Mouse (Mus musculus): ENCODE data around the gene Rab1b. TPM values are rescaled to one million over a fixed set of nuclear protein-coding genes. Genes with fewer than 3 reads are reported as not detected.

Rab1b gene
- polyA plus RNA-seq, 1 experiment, result 296 TPM

GRCm38 (mm10) chr19:5049325-5049724 lies 57.5 kb downstream of the Rab1b start:
- Histone ChIP-seq H3K36me3 (ENCODE audit: control insufficient read depth, insufficient read depth, low read length) (peaks cover 13% of the 10 kb centered on the region), H3K27ac (ENCODE audit: control insufficient read depth, insufficient read depth, low read length) (no peak overlapping the region), H3K4me1 (replicated peaks; ENCODE audit: control insufficient read depth, insufficient read depth, low read length) (no peaks in the 10 kb centered on the region), H3K4me3 (ENCODE audit: control insufficient read depth, insufficient read depth, low read length) (no peak overlapping the region), H3K27me3 (ENCODE audit: control insufficient read depth, insufficient read depth, low read length) (no peaks in the 10 kb centered on the region; the same call in 1 of the 2 replicates)
- TF ChIP-seq CTCF (IDR thresholded peaks at IDR 0.05; ENCODE audit: borderline replicate concordance, control insufficient read depth, extremely low read depth, insufficient read depth, low read length, poor library complexity), result no peak
- 96% methylated on average over 6 of the region's 6 CpGs for WGBS
- DNase-seq, result no peak

Other genes with a start within 250 kb of the Rab1b start
- gene Actn3, start 229.2 kb downstream of the Rab1b start, polyA plus RNA-seq (2012; rRNA removed), result 8.4 and 11.8 TPM in 2 replicates
- gene Zdhhc24, start 228.4 kb downstream of the Rab1b start, polyA plus RNA-seq (2012; rRNA removed), result 53.0 and 53.5 TPM in 2 replicates
- gene Bbs1, start 200.4 kb downstream of the Rab1b start, polyA plus RNA-seq (2012; rRNA removed), result 2.8 and 4.7 TPM in 2 replicates
- 153 and 175 TPM in 2 replicates for gene Dpp3, start 178.8 kb downstream of the Rab1b start, polyA plus RNA-seq (2012; rRNA removed)
- 2.1 and 2.3 TPM in 2 replicates for gene Peli3, start 163.9 kb downstream of the Rab1b start, polyA plus RNA-seq (2012; rRNA removed)
- gene Mrpl11, start 144.9 kb downstream of the Rab1b start, polyA plus RNA-seq (2012; rRNA removed), result 25.8 and 27.3 TPM in 2 replicates
- 0.57 and 0.59 TPM in 2 replicates for gene Npas4, start 116.8 kb downstream of the Rab1b start, polyA plus RNA-seq (2012; rRNA removed)
- 12.7 and 14.6 TPM in 2 replicates for gene Slc29a2, start 83.2 kb downstream of the Rab1b start, polyA plus RNA-seq (2012; rRNA removed)
- 23.8 and 25.1 TPM in 2 replicates for gene B4gat1, start 68.2 kb downstream of the Rab1b start, polyA plus RNA-seq (2012; rRNA removed)
- gene AC124502.3, start 68.2 kb downstream of the Rab1b start, polyA plus RNA-seq (2012; rRNA removed), result 1.1 and 1.4 TPM in 2 replicates
- 54.2 and 61.4 TPM in 2 replicates for gene Brms1, start 65.7 kb downstream of the Rab1b start, polyA plus RNA-seq (2012; rRNA removed)
- gene Rin1, start 56.6 kb downstream of the Rab1b start, polyA plus RNA-seq (2012; rRNA removed), result 7.1 and 8.8 TPM in 2 replicates
- 5.9 and 7.7 TPM in 2 replicates for gene Cd248, start 39.0 kb downstream of the Rab1b start, polyA plus RNA-seq (2012; rRNA removed)
- gene Tmem151a, start 21.5 kb downstream of the Rab1b start, polyA plus RNA-seq (2012; rRNA removed), result 1.7 and 3.5 TPM in 2 replicates
- 121 and 137 TPM in 2 replicates for gene Yif1a, start 18.5 kb downstream of the Rab1b start, polyA plus RNA-seq (2012; rRNA removed)
- gene Cnih2, start 8.6 kb downstream of the Rab1b start, polyA plus RNA-seq (2012; rRNA removed), result 3.7 and 4.9 TPM in 2 replicates
- gene Klc2, start 11.5 kb upstream of the Rab1b start, polyA plus RNA-seq (2012; rRNA removed), result 48.0 and 54.9 TPM in 2 replicates
- 58.9 and 64.9 TPM in 2 replicates for gene Pacs1, start 166.0 kb upstream of the Rab1b start, polyA plus RNA-seq (2012; rRNA removed)
- 213 and 250 TPM in 2 replicates for gene Sf3b2, start 188.4 kb upstream of the Rab1b start, polyA plus RNA-seq (2012; rRNA removed)
- 4.8 and 6.3 TPM in 2 replicates for gene Gal3st3, start 191.3 kb upstream of the Rab1b start, polyA plus RNA-seq (2012; rRNA removed)
- not detected in 2 replicates for gene Catsper1, start 228.7 kb upstream of the Rab1b start, polyA plus RNA-seq (2012; rRNA removed)
- 60.2 and 101 TPM in 2 replicates for gene Cst6, start 242.5 kb upstream of the Rab1b start, polyA plus RNA-seq (2012; rRNA removed)